Mouse (Mus musculus) intestine, embryonic 16.5 days (tissue): ENCODE results near the gene Garem2. TPM values are rescaled to one million over a fixed set of nuclear protein-coding genes. Genes with fewer than 3 reads are reported as not detected.
A peak's percentile ranks its signal among the peaks of the same experiment; 100 is the strongest.
"Not testable (repeated sequence)": the region's sequence is repeated elsewhere in the genome, so short reads cannot be mapped to it uniquely, and the experiment has no call there.

Experiments used
- ATAC-seq: fragments of 200-750 bp; cut with Nextera tagmentation; 2 replicates; pipeline ENCODE4 v1.8.0; 2017; ENCODE audit warnings: moderate TSS enrichment, moderate library complexity
- H3K27ac ChIP-seq: fragments of 300-500 bp; sonication (generic); 2 replicates; pipeline ENCODE4 v1.5.1; 2014; ENCODE audit warnings: mild to moderate bottlenecking, low read length
- H3K27me3 ChIP-seq: fragments of 300-500 bp; sonication (generic); replicated peaks from 2 replicates; pipeline ENCODE4 v1.6.1; 2014; ENCODE audit warnings: low read length, control low read depth, mixed read lengths; ENCODE audit not compliant: control insufficient read depth, insufficient read depth
- H3K36me3 ChIP-seq: fragments of 300-500 bp; sonication (generic); 2 replicates; pipeline ENCODE4 v1.6.1; 2014; ENCODE audit warnings: low read length, control low read depth; ENCODE audit not compliant: control insufficient read depth, insufficient read depth
- H3K4me1 ChIP-seq: fragments of 300-500 bp; sonication (generic); 2 replicates; pipeline ENCODE4 v1.6.1; 2014; ENCODE audit warnings: low read length, control low read depth, mixed read lengths; ENCODE audit not compliant: control insufficient read depth, insufficient read depth
- H3K4me2 ChIP-seq: fragments of 300-500 bp; sonication (generic); 2 replicates; pipeline ENCODE4 v1.6.1; 2014; ENCODE audit warnings: low read depth, low read length, control low read depth
- H3K4me3 ChIP-seq: fragments of 300-500 bp; sonication (generic); 2 replicates; pipeline ENCODE4 v1.5.1; 2014; ENCODE audit warnings: mild to moderate bottlenecking, low read length
- H3K9ac ChIP-seq: fragments of 300-500 bp; sonication (generic); 2 replicates; pipeline ENCODE4 v1.6.1; 2014; ENCODE audit warnings: low read depth, low read length
- H3K9me3 ChIP-seq: fragments of 300-500 bp; sonication (generic); 2 replicates; pipeline ENCODE4 v1.6.1; 2016; ENCODE audit warnings: low read length, control low read depth; ENCODE audit not compliant: control insufficient read depth
- WGBS: fragments of 180-500 bp; shearing (Covaris S2); extraction: QIAGEN DNeasy Blood & Tissue Kit; methylation state at CpG from one replicate; pipeline ENCODE4 v1.1.7; 2014; 5-methylcytosine and 5-hydroxymethylcytosine counted together
- polyA plus RNA-seq: library from polyadenylated mRNA; unstranded; fragments of >200 nt; fragmentation: Nextera tagmentation; extraction: Ambion mirVana; gene quantifications from 2 replicates; pipeline ENCODE4 v1.2.1, GENCODE M21; 2015

Garem2 gene
- polyA plus RNA-seq, result 0.40 and 0.56 TPM in 2 replicates

DNA sequence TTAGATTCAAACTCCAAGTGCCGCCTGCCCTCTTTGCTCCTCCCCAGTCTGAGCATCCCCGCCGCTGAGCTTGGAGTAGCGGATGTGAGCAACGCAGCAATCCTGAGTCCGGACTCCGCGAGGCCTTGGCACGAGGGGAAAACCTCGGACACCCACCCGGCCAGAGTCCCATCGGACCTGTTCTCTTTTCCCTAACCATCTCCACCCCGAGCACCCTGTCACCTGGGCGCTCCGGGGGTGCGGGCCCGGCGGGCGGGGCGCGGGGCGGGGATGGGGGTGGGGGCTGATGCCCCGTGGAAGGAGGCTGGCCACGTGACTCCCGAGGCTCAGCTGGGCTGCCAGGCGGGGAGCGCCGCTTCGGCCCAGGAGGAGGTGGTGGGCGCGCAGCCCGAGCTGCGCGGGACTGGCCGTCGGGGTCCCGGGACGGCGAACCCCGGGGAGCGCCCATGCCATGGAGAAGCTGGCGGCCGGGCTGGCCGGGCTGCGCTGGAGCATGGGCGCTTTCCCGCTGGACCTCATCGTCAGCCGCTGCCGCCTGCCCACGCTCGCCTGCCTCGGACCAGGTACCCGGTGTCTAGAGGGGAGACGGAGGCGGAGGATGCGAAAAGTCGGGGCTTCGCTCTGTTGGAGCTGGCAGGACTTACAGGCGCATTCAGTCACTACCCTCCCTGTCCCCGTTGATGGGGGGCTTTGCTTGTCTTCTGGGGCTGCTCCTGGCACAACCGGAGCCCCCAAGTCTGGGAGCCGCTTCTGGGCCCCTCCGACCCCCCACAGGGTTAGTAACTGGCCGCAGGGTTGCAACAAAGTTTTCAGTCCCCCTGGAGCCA is at the start of gene Garem2:
Gene Garem2 (plus strand): TSS at position 321 of the 827 bp plus-strand sequence.
- Histone ChIP-seq H3K9me3 (no peaks in the 10 kb centered on the region), H3K9ac (peak within 1 kb of the TSS; percentile 57), H3K4me3 (peak within 1 kb of the TSS; percentile 56), H3K27ac (no peak within 1 kb of the TSS), H3K4me1 (peaks cover 14% of the 10 kb centered on the region), H3K36me3 (no peaks in the 10 kb centered on the region), H3K4me2 (peak within 1 kb of the TSS; percentile 97), H3K27me3 (peaks cover 33% of the 10 kb centered on the region)
- 2% methylated on average over 64 of the region's 65 CpGs for WGBS
- peak; percentile 61; the same call in 1 of the 2 replicates for ATAC-seq

- Histone ChIP-seq H3K4me1 (no peaks in the 10 kb centered on the region), H3K36me3 (peaks cover 4% of the 10 kb centered on the region), H3K4me2 (no peak overlapping the region), H3K9me3 (no peaks in the 10 kb centered on the region), H3K27ac (no peak overlapping the region), H3K9ac (no peak overlapping the region), H3K4me3 (no peak overlapping the region), H3K27me3 (no peaks in the 10 kb centered on the region)
- no peak for ATAC-seq
- 87% methylated on average over 6 of the region's 6 CpGs for WGBS
Observed at GRCm38 (mm10) chr5:30058216-30058731, 46.7 kb upstream of the Garem2 start.

DNA sequence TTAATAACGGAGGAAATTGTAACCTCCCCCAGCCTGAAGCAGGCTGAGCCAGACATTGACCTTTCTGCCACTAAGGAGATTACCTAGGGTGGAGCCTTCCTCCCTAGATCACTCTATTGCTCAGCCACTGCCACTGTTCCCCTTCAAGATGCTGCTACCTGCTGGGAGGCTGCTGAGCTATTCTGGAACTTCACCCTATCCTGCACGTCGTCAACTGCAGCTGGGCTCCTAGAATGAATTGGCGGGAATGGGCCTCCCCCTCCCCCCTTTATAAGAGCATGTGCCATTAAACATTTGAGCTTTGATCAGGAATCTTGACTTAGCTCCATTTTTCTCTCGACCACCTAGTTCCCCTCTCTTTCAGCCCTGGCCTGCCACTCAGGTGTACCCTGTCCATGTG is 45.4 kb upstream of the Garem2 start:
- not testable (repeated sequence) for H3K4me2 ChIP-seq, H3K4me3 ChIP-seq, H3K27me3 ChIP-seq, H3K9me3 ChIP-seq, H3K9ac ChIP-seq, H3K27ac ChIP-seq, ATAC-seq, H3K36me3 ChIP-seq, H3K4me1 ChIP-seq
- WGBS, result 76% methylated on average over 5 of the region's 5 CpGs

DNA sequence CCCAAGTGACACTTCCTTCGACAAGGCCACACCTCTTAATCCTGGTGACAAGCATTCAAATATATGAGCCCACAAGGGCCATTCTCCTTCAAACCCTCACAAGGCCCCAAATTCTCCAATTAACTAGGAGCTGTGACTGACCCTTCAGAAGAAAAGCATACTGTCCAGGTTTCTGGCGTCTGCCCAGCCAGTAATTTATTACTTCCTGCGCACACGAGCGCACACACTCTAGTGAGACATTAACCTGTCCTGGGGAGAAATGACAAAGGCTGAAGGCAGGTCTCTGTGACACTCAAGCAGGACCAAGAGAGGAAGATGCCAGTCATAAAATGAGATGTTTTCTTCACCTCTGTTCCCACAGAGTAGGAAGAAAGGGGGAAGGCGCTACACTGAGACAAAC is 37.2 kb upstream of the Garem2 start:
- no peak for ATAC-seq
- Histone ChIP-seq H3K9ac (no peak overlapping the region), H3K9me3 (no peaks in the 10 kb centered on the region), H3K4me2 (no peak overlapping the region), H3K27ac (no peak overlapping the region), H3K4me1 (peaks cover 8% of the 10 kb centered on the region), H3K36me3 (peaks cover 10% of the 10 kb centered on the region; the same call in 1 of the 2 replicates), H3K27me3 (no peaks in the 10 kb centered on the region), H3K4me3 (no peak overlapping the region)
- 56% methylated on average over 6 of the region's 6 CpGs for WGBS

- Histone ChIP-seq H3K9me3 (no peaks in the 10 kb centered on the region), H3K9ac (peak overlapping the region; percentile 56), H3K27ac (no peak overlapping the region), H3K36me3 (peaks cover 7% of the 10 kb centered on the region; the same call in 1 of the 2 replicates), H3K4me3 (peak overlapping the region; percentile 88), H3K27me3 (no peaks in the 10 kb centered on the region), H3K4me1 (peaks cover 12% of the 10 kb centered on the region), H3K4me2 (peak overlapping the region; percentile 81)
- no peak for ATAC-seq
- WGBS, result 71% methylated on average over 6 of the region's 6 CpGs
Observed at GRCm38 (mm10) chr5:30071677-30072076, 33.3 kb upstream of the Garem2 start.

- peak overlapping the region; percentile 88 for H3K9ac ChIP-seq
- no peak overlapping the region for H3K27ac ChIP-seq
- H3K4me2 ChIP-seq, result peak overlapping the region; percentile 81
- no peak for ATAC-seq
- no peaks in the 10 kb centered on the region for H3K27me3 ChIP-seq
- 27% methylated on average over 3 of the region's 3 CpGs for WGBS
- H3K4me1 ChIP-seq, result peaks cover 12% of the 10 kb centered on the region
- H3K9me3 ChIP-seq, result no peaks in the 10 kb centered on the region
- peaks cover 7% of the 10 kb centered on the region; the same call in 1 of the 2 replicates for H3K36me3 ChIP-seq
- H3K4me3 ChIP-seq, result peak overlapping the region; percentile 88
Observed at GRCm38 (mm10) chr5:30072377-30072776, 32.6 kb upstream of the Garem2 start.

- Histone ChIP-seq H3K4me2 (peak within 1 kb of the TSS; percentile 81), H3K36me3 (peaks cover 7% of the 10 kb centered on the region; the same call in 1 of the 2 replicates), H3K9ac (peak within 1 kb of the TSS; percentile 88), H3K9me3 (no peaks in the 10 kb centered on the region), H3K4me1 (peaks cover 12% of the 10 kb centered on the region), H3K4me3 (peak within 1 kb of the TSS; percentile 88), H3K27ac (peak within 1 kb of the TSS; percentile 88), H3K27me3 (no peaks in the 10 kb centered on the region)
- ATAC-seq, result peak; percentile 96
- WGBS, result under 1% methylated on average over 45 of the region's 45 CpGs
Observed at GRCm38 (mm10) chr5:30072825-30073821, 31.8 kb upstream of the Garem2 start, which contains the start of gene Tyms. Tyms (minus strand) TSS chr5:30073617.

DNA sequence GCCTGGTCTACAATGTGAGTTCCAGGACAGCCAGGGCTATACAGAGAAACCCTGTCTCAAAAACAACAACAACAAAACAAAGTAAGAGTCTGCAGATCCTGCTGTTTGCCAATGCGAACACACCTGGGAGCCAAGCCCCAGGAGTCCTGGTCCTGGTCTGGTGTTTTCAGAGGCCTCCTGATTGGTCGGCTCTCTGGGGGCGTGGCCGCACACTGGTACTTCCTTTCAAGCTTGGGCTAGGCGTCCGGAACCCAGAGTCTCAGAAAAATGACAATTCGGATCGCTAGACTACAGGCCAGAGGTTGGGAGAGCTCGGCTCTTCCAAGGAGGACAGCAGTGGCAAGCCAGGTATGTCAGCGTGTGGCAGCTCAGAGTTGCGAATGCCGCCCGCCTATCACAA is 12.3 kb upstream of the Garem2 start:
- Histone ChIP-seq H3K4me1 (no peaks in the 10 kb centered on the region), H3K27ac (no peak overlapping the region), H3K4me3 (no peak overlapping the region), H3K9ac (no peak overlapping the region), H3K4me2 (no peak overlapping the region), H3K36me3 (no peaks in the 10 kb centered on the region), H3K9me3 (no peaks in the 10 kb centered on the region), H3K27me3 (no peaks in the 10 kb centered on the region)
- 55% methylated on average over 13 of the region's 13 CpGs for WGBS
- ATAC-seq, result no peak

DNA sequence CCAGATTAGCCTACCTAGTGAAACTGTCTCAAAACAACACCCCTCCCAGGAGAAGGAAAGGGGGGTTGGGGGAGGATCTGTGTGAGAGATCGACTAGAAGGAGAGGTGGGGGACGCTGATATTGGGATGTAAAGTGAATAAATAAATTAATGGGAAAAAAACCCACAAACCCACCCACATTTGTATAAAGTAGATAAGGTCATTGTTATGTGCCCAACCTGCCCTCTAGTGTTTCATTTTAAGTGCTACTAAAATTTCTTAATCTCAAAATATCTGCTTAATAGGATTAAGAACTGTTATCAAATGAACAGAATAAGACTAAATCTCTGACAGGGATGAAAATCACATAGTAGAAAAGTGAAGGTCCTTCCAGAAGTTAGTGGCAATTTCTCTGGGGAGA is 10.6 kb upstream of the Garem2 start:
- no peaks in the 10 kb centered on the region for H3K36me3 ChIP-seq
- no peak overlapping the region for H3K4me3 ChIP-seq
- H3K27me3 ChIP-seq, result no peaks in the 10 kb centered on the region
- H3K4me2 ChIP-seq, result no peak overlapping the region
- H3K9me3 ChIP-seq, result no peaks in the 10 kb centered on the region
- no peak overlapping the region for H3K27ac ChIP-seq
- no peaks in the 10 kb centered on the region for H3K4me1 ChIP-seq
- no peak overlapping the region for H3K9ac ChIP-seq
- WGBS, result 49% methylated on average over 2 of the region's 2 CpGs
- ATAC-seq, result no peak
